Mouse (Mus musculus): ENCODE measurements at regions not wholly inside any gene's neighbourhood (a gene's known extent, or its start where the extent isn't known, plus 50 kb on each side); places are given as distances from the start of the nearest gene placed in this dataset.

- no peaks in the 10 kb centered on the region for H3K27me3 ChIP-seq
- H3K4me2 ChIP-seq = no peak overlapping the region
- no peak overlapping the region for H3K4me3 ChIP-seq (replicated peaks)
- H3K9ac ChIP-seq = no peak overlapping the region
- H3K9me3 ChIP-seq (replicated peaks) = no peaks in the 10 kb centered on the region
- no peak overlapping the region for H3K27ac ChIP-seq
- WGBS (ENCODE audit: insufficient replicate concordance) = 64% methylated on average over 1 of the region's 1 CpGs
- DNase-seq (no peak), ATAC-seq (ENCODE audit: low read depth) (no peak)
- no peaks in the 10 kb centered on the region for H3K4me1 ChIP-seq (replicated peaks)
- H3K36me3 ChIP-seq = no peaks in the 10 kb centered on the region
Observed at GRCm38 (mm10) chr2:148233691-148234300, 161.3 kb upstream of the Sstr4 start.

- Histone ChIP-seq H3K36me3 (no peaks in the 10 kb centered on the region), H3K27me3 (no peaks in the 10 kb centered on the region), H3K4me1 (replicated peaks) (no peaks in the 10 kb centered on the region), H3K9ac (no peak overlapping the region), H3K9me3 (replicated peaks) (no peaks in the 10 kb centered on the region), H3K4me2 (no peak overlapping the region), H3K27ac (no peak overlapping the region), H3K4me3 (replicated peaks) (no peak overlapping the region)
- WGBS (ENCODE audit: insufficient replicate concordance) = 50% methylated on average over 4 of the region's 4 CpGs
- DNase-seq (no peak), ATAC-seq (ENCODE audit: low read depth) (no peak)
Observed at GRCm38 (mm10) chr2:148237121-148237520, 158.0 kb upstream of the Sstr4 start.

- Histone ChIP-seq H3K4me3 (replicated peaks) (no peak overlapping the region), H3K4me2 (no peak overlapping the region), H3K27ac (no peak overlapping the region), H3K9ac (no peak overlapping the region), H3K27me3 (no peaks in the 10 kb centered on the region), H3K4me1 (replicated peaks) (no peaks in the 10 kb centered on the region), H3K36me3 (no peaks in the 10 kb centered on the region), H3K9me3 (replicated peaks) (no peaks in the 10 kb centered on the region)
- DNase-seq (no peak), ATAC-seq (ENCODE audit: low read depth) (no peak)
- WGBS (ENCODE audit: insufficient replicate concordance) = 43% methylated on average over 3 of the region's 3 CpGs
Observed at GRCm38 (mm10) chr2:148239046-148239445, 156.1 kb upstream of the Sstr4 start.

GRCm38 (mm10) chr2:148242242-148242641, 152.9 kb upstream of the Sstr4 start:
- 63% methylated on average over 4 of the region's 4 CpGs for WGBS (ENCODE audit: insufficient replicate concordance)
- no peak overlapping the region for H3K4me2 ChIP-seq
- ATAC-seq (ENCODE audit: low read depth) (no peak), DNase-seq (no peak)
- H3K4me1 ChIP-seq (replicated peaks) = no peaks in the 10 kb centered on the region
- no peak overlapping the region for H3K9ac ChIP-seq
- no peak overlapping the region for H3K4me3 ChIP-seq (replicated peaks)
- no peaks in the 10 kb centered on the region for H3K27me3 ChIP-seq
- H3K36me3 ChIP-seq = no peaks in the 10 kb centered on the region
- H3K9me3 ChIP-seq (replicated peaks) = no peaks in the 10 kb centered on the region
- H3K27ac ChIP-seq = no peak overlapping the region

GRCm38 (mm10) chr2:148245575-148245974, 149.6 kb upstream of the Sstr4 start:
- Histone ChIP-seq H3K36me3 (no peaks in the 10 kb centered on the region), H3K27ac (no peak overlapping the region), H3K27me3 (no peaks in the 10 kb centered on the region), H3K9ac (no peak overlapping the region), H3K9me3 (replicated peaks) (no peaks in the 10 kb centered on the region), H3K4me2 (no peak overlapping the region), H3K4me1 (replicated peaks) (no peaks in the 10 kb centered on the region), H3K4me3 (replicated peaks) (no peak overlapping the region)
- ATAC-seq (ENCODE audit: low read depth) (no peak), DNase-seq (no peak)
- 56% methylated on average over 2 of the region's 2 CpGs for WGBS (ENCODE audit: insufficient replicate concordance)

- H3K4me2 ChIP-seq = no peak overlapping the region
- H3K4me1 ChIP-seq (replicated peaks) = no peaks in the 10 kb centered on the region
- H3K4me3 ChIP-seq (replicated peaks) = no peak overlapping the region
- ATAC-seq (ENCODE audit: low read depth) = no peak
- H3K9ac ChIP-seq = no peak overlapping the region
- H3K9me3 ChIP-seq (replicated peaks) = no peaks in the 10 kb centered on the region
- H3K27ac ChIP-seq = no peak overlapping the region
- H3K27me3 ChIP-seq = no peaks in the 10 kb centered on the region
- DNase-seq = no peak
- no peaks in the 10 kb centered on the region for H3K36me3 ChIP-seq
- 62% methylated on average over 1 of the region's 1 CpGs for WGBS (ENCODE audit: insufficient replicate concordance)
Observed at GRCm38 (mm10) chr2:148250902-148251301, 144.2 kb upstream of the Sstr4 start.

GRCm38 (mm10) chr2:148255662-148256061, 139.5 kb upstream of the Sstr4 start:
- H3K9me3 ChIP-seq (replicated peaks) = no peaks in the 10 kb centered on the region
- H3K9ac ChIP-seq = no peak overlapping the region
- no peaks in the 10 kb centered on the region for H3K4me1 ChIP-seq (replicated peaks)
- H3K27me3 ChIP-seq = no peaks in the 10 kb centered on the region
- no peak overlapping the region for H3K4me2 ChIP-seq
- H3K36me3 ChIP-seq = no peaks in the 10 kb centered on the region
- no peak overlapping the region for H3K4me3 ChIP-seq (replicated peaks)
- ATAC-seq (ENCODE audit: low read depth) (no peak), DNase-seq (no peak)
- H3K27ac ChIP-seq = no peak overlapping the region

GRCm38 (mm10) chr2:148264111-148264730, 130.9 kb upstream of the Sstr4 start:
- no peak overlapping the region for H3K4me2 ChIP-seq

GRCm38 (mm10) chr2:148279200-148279599, 115.9 kb upstream of the Sstr4 start:
- Histone ChIP-seq H3K4me1 (replicated peaks) (no peaks in the 10 kb centered on the region), H3K9me3 (replicated peaks) (no peaks in the 10 kb centered on the region), H3K9ac (no peak overlapping the region), H3K27ac (no peak overlapping the region), H3K27me3 (no peaks in the 10 kb centered on the region), H3K4me2 (no peak overlapping the region), H3K4me3 (replicated peaks) (no peak overlapping the region), H3K36me3 (no peaks in the 10 kb centered on the region)
- WGBS (ENCODE audit: insufficient replicate concordance) = 74% methylated on average over 3 of the region's 3 CpGs
- DNase-seq (no peak), ATAC-seq (ENCODE audit: low read depth) (no peak)

More at GRCm38 (mm10) chr2:148264111-148264730, 130.9 kb upstream of the Sstr4 start:
- Histone ChIP-seq H3K27me3 (no peaks in the 10 kb centered on the region), H3K9ac (no peak overlapping the region), H3K9me3 (replicated peaks) (no peaks in the 10 kb centered on the region), H3K36me3 (no peaks in the 10 kb centered on the region), H3K27ac (no peak overlapping the region), H3K4me1 (replicated peaks) (no peaks in the 10 kb centered on the region), H3K4me3 (replicated peaks) (no peak overlapping the region)
- DNase-seq (no peak), ATAC-seq (ENCODE audit: low read depth) (no peak)
- WGBS (ENCODE audit: insufficient replicate concordance) = 62% methylated on average over 3 of the region's 3 CpGs

GRCm38 (mm10) chr2:148290326-148290725, 104.8 kb upstream of the Sstr4 start:
- Histone ChIP-seq H3K4me2 (no peak overlapping the region), H3K27me3 (no peaks in the 10 kb centered on the region), H3K9ac (no peak overlapping the region), H3K27ac (no peak overlapping the region), H3K4me1 (replicated peaks) (0 out of 2 replicates have a peak, but pooled peaks cover 2% of the 10 kb centered on the region), H3K36me3 (no peaks in the 10 kb centered on the region), H3K4me3 (replicated peaks) (no peak overlapping the region), H3K9me3 (replicated peaks) (no peaks in the 10 kb centered on the region)
- WGBS (ENCODE audit: insufficient replicate concordance) = 65% methylated on average over 3 of the region's 3 CpGs
- ATAC-seq (ENCODE audit: low read depth) (no peak), DNase-seq (no peak)

- Histone ChIP-seq H3K4me2 (no peak overlapping the region), H3K36me3 (no peaks in the 10 kb centered on the region), H3K27ac (no peak overlapping the region), H3K27me3 (no peaks in the 10 kb centered on the region), H3K4me3 (replicated peaks) (no peak overlapping the region), H3K9me3 (replicated peaks) (no peaks in the 10 kb centered on the region), H3K9ac (no peak overlapping the region), H3K4me1 (replicated peaks) (0 out of 2 replicates have a peak, but pooled peaks cover 2% of the 10 kb centered on the region)
- ATAC-seq (ENCODE audit: low read depth) = peak; percentile 59; the same call in 1 of the 2 replicates
- no peak for DNase-seq
- WGBS (ENCODE audit: insufficient replicate concordance) = 49% methylated on average over 5 of the region's 5 CpGs
Observed at GRCm38 (mm10) chr2:148292442-148292841, 102.7 kb upstream of the Sstr4 start.

- Histone ChIP-seq H3K4me2 (no peak overlapping the region), H3K4me3 (replicated peaks) (no peak overlapping the region), H3K4me1 (replicated peaks) (0 out of 2 replicates have a peak, but pooled peaks cover 2% of the 10 kb centered on the region), H3K36me3 (no peaks in the 10 kb centered on the region), H3K9ac (no peak overlapping the region), H3K27me3 (no peaks in the 10 kb centered on the region), H3K27ac (no peak overlapping the region), H3K9me3 (replicated peaks) (no peaks in the 10 kb centered on the region)
- WGBS (ENCODE audit: insufficient replicate concordance) = 26% methylated on average over 2 of the region's 2 CpGs
- DNase-seq (peak; percentile 11), ATAC-seq (ENCODE audit: low read depth) (peak; percentile 80)
Observed at GRCm38 (mm10) chr2:148292895-148293294, 102.2 kb upstream of the Sstr4 start.
